Mouse (Mus musculus): ENCODE measurements around the gene Pear1.

- TF ChIP-seq CTCF (IDR thresholded peaks at IDR 0.05; ENCODE audit: control insufficient read depth, insufficient read depth, low read length) (no peak), POLR2A (IDR thresholded peaks at IDR 0.05; ENCODE audit: borderline replicate concordance, control insufficient read depth, low read depth, low read length) (no peak)
Observed at GRCm38 (mm10) chr3:87828435-87828834, 4.3 kb upstream of the Pear1 start.
